Mouse (Mus musculus) cerebellum, adult 2 months (tissue): Measurements from ENCODE around the gene Smap1. TPM values are rescaled to one million over a fixed set of nuclear protein-coding genes. Genes with fewer than 3 reads are reported as not detected.

Experiments
- DNase-seq, 2 experiments: peaks; one replicate each; pipeline ENCODE4 v3.0.0; 2021
- H3K27ac ChIP-seq: fragments of 200-500 bp; 2 replicates; pipeline ENCODE4 v1.5.1; 2012; ENCODE audit warnings: low read length, control low read depth, inconsistent platforms; ENCODE audit not compliant: insufficient read depth
- H3K27me3 ChIP-seq: fragments of 200-500 bp; 2 replicates; pipeline ENCODE4 v1.6.1; 2012; ENCODE audit warnings: inconsistent platforms, mild to moderate bottlenecking, low read length, moderate library complexity; ENCODE audit not compliant: control insufficient read depth, insufficient read depth
- H3K4me1 ChIP-seq: fragments of 200-500 bp; 2 replicates; pipeline ENCODE4 v1.6.1; 2011; ENCODE audit warnings: low read length; ENCODE audit not compliant: control insufficient read depth, insufficient read depth
- H3K4me3 ChIP-seq: fragments of 200-500 bp; replicated peaks from 2 replicates; pipeline ENCODE3; 2011; ENCODE audit warnings: mild to moderate bottlenecking, low read depth, low read length, control low read depth; ENCODE audit not compliant: insufficient read depth
- CTCF ChIP-seq: fragments of 200-500 bp; IDR thresholded peaks from 2 replicates; pipeline ENCODE4 v1.5.1; 2011; ENCODE audit warnings: low read depth, mild to moderate bottlenecking, control low read depth, low read length, moderate library complexity, borderline replicate concordance; ENCODE audit not compliant: insufficient read depth
- POLR2A ChIP-seq: fragments of 200-500 bp; IDR thresholded peaks from 2 replicates; pipeline ENCODE4 v1.6.1; 2011; ENCODE audit warnings: low read length, control low read depth, borderline replicate concordance; ENCODE audit not compliant: insufficient read depth
- WGBS: fragments of 180-500 bp; shearing (Covaris S2); methylation state at CpG from one replicate; pipeline ENCODE4 v1.1.7; 2018; 5-methylcytosine and 5-hydroxymethylcytosine counted together
- polyA plus RNA-seq: library from polyadenylated mRNA; depleted of rRNA; stranded (reverse); fragments of >200 nt; gene quantifications from 2 replicates; pipeline ENCODE4 v1.2.3, GENCODE M21; 2012

Smap1 gene
- polyA plus RNA-seq, 1 experiment, result 148 TPM

GRCm38 (mm10) chr1:23903340-23903739 is 18.8 kb downstream of the Smap1 start:
- peaks cover 2% of the 10 kb centered on the region for H3K4me1 ChIP-seq
- no peak for DNase-seq
- TF ChIP-seq CTCF, result no peak
- TF ChIP-seq POLR2A, result no peak
- H3K27me3 ChIP-seq, result no peaks in the 10 kb centered on the region
- no peak overlapping the region for H3K4me3 ChIP-seq
- 87% methylated on average over 3 of the region's 3 CpGs for WGBS
- no peak overlapping the region for H3K27ac ChIP-seq

DNA sequence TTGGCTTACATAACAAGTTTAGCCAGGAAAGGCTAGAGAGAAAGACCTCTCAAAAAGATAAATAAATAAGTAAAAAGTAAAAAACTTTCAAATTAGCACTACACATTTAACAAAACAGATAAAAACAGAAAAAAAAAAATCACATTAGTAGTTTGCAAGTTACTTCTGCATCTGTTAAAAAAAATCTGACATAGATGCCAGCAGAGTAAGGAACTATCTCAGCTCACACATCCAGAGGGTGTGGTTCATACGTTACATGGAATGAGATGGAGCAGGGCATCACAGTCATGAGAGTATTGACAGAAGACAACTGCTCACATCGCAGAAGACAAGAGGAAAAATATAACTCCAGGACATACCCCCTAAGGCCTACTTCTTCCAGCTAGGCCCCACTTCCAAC is 19.4 kb downstream of the Smap1 start:
- 59% methylated on average over 2 of the region's 2 CpGs for WGBS
- TF ChIP-seq CTCF (no peak), POLR2A (no peak)
- no peak for DNase-seq
- H3K4me1 ChIP-seq, result peaks cover 2% of the 10 kb centered on the region
- H3K4me3 ChIP-seq, result no peak overlapping the region
- H3K27me3 ChIP-seq, result no peaks in the 10 kb centered on the region
- H3K27ac ChIP-seq, result no peak overlapping the region

GRCm38 (mm10) chr1:23899647-23900020 is 22.5 kb downstream of the Smap1 start:
- no peak for TF ChIP-seq POLR2A
- TF ChIP-seq CTCF, result no peak
- no peak for DNase-seq
- Histone ChIP-seq H3K27me3 (no peaks in the 10 kb centered on the region), H3K4me1 (peaks cover 2% of the 10 kb centered on the region; the same call in 1 of the 2 replicates), H3K4me3 (no peak overlapping the region), H3K27ac (no peak overlapping the region)
- WGBS, result 85% methylated on average over 5 of the region's 5 CpGs

DNA sequence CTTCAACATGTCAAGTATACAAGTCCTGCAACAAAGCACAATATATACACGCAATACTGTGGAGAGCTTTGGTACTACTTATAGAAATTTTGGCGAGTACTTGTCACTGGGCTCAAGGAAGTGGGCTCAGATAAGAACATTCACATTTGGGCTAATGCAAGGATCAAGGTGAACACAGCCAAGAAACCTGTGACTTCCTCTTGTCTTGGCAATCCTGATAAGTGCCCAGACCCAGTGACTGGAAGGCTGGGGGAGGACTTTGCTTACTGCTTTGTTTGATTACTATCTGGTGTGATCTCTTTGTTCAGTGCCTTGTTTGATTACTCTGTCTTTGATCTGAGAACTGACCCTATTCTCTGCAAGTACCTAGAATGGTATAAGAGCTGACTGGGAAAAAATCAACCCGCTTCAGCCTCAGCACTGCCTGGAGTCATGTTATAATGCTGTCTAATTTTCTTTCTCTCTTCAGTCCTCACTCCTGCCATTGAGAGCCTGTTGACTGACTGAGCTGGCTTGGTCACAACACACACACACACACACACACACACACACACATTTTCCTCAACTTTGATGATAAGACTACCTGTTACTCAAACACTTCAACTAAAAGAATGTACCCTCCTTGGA is 23.0 kb downstream of the Smap1 start:
- DNase-seq, result no peak
- peaks cover 2% of the 10 kb centered on the region; the same call in 1 of the 2 replicates for H3K4me1 ChIP-seq
- 86% methylated on average over 3 of the region's 3 CpGs for WGBS
- H3K4me3 ChIP-seq, result no peak overlapping the region
- H3K27me3 ChIP-seq, result no peaks in the 10 kb centered on the region
- TF ChIP-seq POLR2A (no peak), CTCF (no peak)
- H3K27ac ChIP-seq, result no peak overlapping the region

DNA sequence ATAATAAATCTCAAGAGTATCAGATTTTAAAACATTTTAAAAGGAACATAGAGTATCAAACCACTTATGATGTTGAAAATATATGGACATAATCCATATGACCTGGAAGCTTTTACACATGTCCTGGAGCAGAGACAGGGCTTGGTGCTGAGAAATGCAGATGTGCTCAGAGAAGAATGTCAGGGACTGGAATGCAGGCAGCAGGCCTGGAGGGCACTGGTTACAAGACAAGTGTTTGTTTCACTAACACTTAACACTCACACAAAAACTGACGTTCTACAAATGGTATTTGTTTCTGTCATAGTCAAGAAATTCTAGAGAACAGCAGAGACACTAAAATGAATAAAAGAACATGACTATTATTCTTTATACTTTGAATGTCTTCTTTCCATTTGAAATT is 30.0 kb downstream of the Smap1 start:
- Histone ChIP-seq H3K4me3 (no peak overlapping the region), H3K4me1 (no peaks in the 10 kb centered on the region), H3K27ac (no peak overlapping the region), H3K27me3 (no peaks in the 10 kb centered on the region; the same call in 1 of the 2 replicates)
- DNase-seq, result no peak
- no peak for TF ChIP-seq CTCF
- TF ChIP-seq POLR2A, result no peak
- 67% methylated on average over 1 of the region's 1 CpGs for WGBS

GRCm38 (mm10) chr1:23884914-23885313 is 37.2 kb downstream of the Smap1 start:
- H3K27ac ChIP-seq, result no peak overlapping the region
- TF ChIP-seq CTCF, result no peak
- no peak for TF ChIP-seq POLR2A
- H3K4me1 ChIP-seq, result peaks cover 3% of the 10 kb centered on the region; the same call in 1 of the 2 replicates
- H3K4me3 ChIP-seq, result no peak overlapping the region
- DNase-seq, result no peak
- whole genome bisulfite sequencing, result 53% methylated on average over 7 of the region's 7 CpGs
- no peaks in the 10 kb centered on the region for H3K27me3 ChIP-seq

GRCm38 (mm10) chr1:23884087-23884668 is 37.9 kb downstream of the Smap1 start:
- peak in 1 of 2 experiments; percentile 33 for DNase-seq
- no peaks in the 10 kb centered on the region for H3K27me3 ChIP-seq
- WGBS, result 47% methylated on average over 2 of the region's 2 CpGs
- no peak overlapping the region for H3K4me3 ChIP-seq
- no peak overlapping the region for H3K27ac ChIP-seq
- peaks cover 3% of the 10 kb centered on the region; the same call in 1 of the 2 replicates for H3K4me1 ChIP-seq
- no peak for TF ChIP-seq POLR2A
- TF ChIP-seq CTCF, result no peak

DNA sequence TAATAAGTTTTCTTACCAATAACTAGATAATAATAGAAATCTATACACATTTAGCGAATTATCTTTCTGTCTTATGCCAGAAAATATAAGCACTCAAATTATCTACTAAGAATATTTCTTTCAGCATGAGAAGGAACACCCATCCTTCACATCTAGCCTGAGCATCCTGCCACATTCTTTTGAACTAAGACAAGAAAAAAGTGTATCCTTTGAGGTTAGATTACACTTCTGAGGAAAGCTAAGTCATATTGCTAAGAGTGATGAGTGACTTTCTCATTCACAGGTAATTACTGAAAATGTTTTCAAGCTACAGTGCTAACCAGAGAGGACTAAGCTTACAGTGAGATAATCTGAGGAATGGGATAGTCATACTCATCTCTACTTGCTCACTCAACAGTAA is 39.4 kb downstream of the Smap1 start:
- Histone ChIP-seq H3K27me3 (no peaks in the 10 kb centered on the region), H3K4me1 (peaks cover 3% of the 10 kb centered on the region; the same call in 1 of the 2 replicates), H3K4me3 (no peak overlapping the region), H3K27ac (no peak overlapping the region)
- no peak for TF ChIP-seq CTCF
- no peak for TF ChIP-seq POLR2A
- 100% methylated on average over 1 of the region's 1 CpGs for WGBS
- DNase-seq, result no peak
